Comparison of ENCODE assay signal across 8 mouse cellular contexts in genomic region chr7:82688736-82689135, GRCm38 (mm10). TPM values are rescaled to one million over a fixed set of nuclear protein-coding genes. Genes with fewer than 3 reads are reported as not detected.
DNase-seq lines count a peak whose midpoint lies in the region; ATAC-seq lines count a peak whose summit lies in the region.

No protein-coding gene starts in this region.

- ATAC-seq in midbrain, embryonic 13.5 days, result 0 out of 2 replicates have a peak, but pooled peaks have one; percentile 45
- peak; percentile 61 for ATAC-seq in megakaryocyte, adult 5-6 weeks (ENCODE audit: poor library complexity, severe bottlenecking)

- H3K9me3 ChIP-seq in midbrain, embryonic 13.5 days, result no peaks in the 10 kb centered on the region
- H3K9me3 ChIP-seq in midbrain, embryonic 10.5 days (replicated peaks), result no peaks in the 10 kb centered on the region

- H3K36me3 ChIP-seq in midbrain, embryonic 13.5 days, result peaks cover 41% of the 10 kb centered on the region
- H3K36me3 ChIP-seq in midbrain, embryonic 10.5 days, result peaks cover 51% of the 10 kb centered on the region

- H3K4me3 ChIP-seq in midbrain, embryonic 13.5 days (replicated peaks), result no peak overlapping the region
- no peak overlapping the region for H3K4me3 ChIP-seq in midbrain, embryonic 10.5 days

- H3K4me1 ChIP-seq in midbrain, embryonic 13.5 days (replicated peaks), result no peaks in the 10 kb centered on the region
- H3K4me1 ChIP-seq in midbrain, embryonic 10.5 days, result peaks cover 4% of the 10 kb centered on the region; the same call in 1 of the 2 replicates

- H3K4me2 ChIP-seq in midbrain, embryonic 13.5 days (replicated peaks), result no peak overlapping the region

- no peaks in the 10 kb centered on the region for H3K27me3 ChIP-seq in midbrain, embryonic 13.5 days
- H3K27me3 ChIP-seq in midbrain, embryonic 10.5 days (ENCODE audit: low read depth, poor library complexity, severe bottlenecking), result no peaks in the 10 kb centered on the region

- WGBS in midbrain, embryonic 13.5 days, result 53% methylated on average over 3 of the region's 3 CpGs
- 53% methylated on average over 3 of the region's 3 CpGs for WGBS in midbrain, embryonic 10.5 days
- 20% methylated on average over 3 of the region's 3 CpGs for WGBS in large intestine, adult 2 months

- no peak overlapping the region for H3K9ac ChIP-seq in midbrain, embryonic 13.5 days (replicated peaks)

- DNase-seq in midbrain, embryonic 10.5 days (ENCODE audit: low spot score), result no peak
- peak; percentile 61 for DNase-seq in adrenal gland, postnatal 10 days
- DNase-seq in gastrocnemius, adult 8-10 months (ENCODE audit: low spot score in 2 of 2), result peak; percentile 31 to 48
- peak; percentile 10 for DNase-seq in large intestine, adult 2 months (ENCODE audit: low read depth, low spot score)
- DNase-seq in c-Kit-positive CD71-positive TER-119-positive erythroid progenitor cells, embryonic 14.5 days (ENCODE audit: low spot score), result no peak
- DNase-seq in cerebellum, postnatal 4 days (ENCODE audit: low spot score in 2 of 2), result no peak

- H3K27ac ChIP-seq in midbrain, embryonic 13.5 days, result no peak overlapping the region
- no peak overlapping the region for H3K27ac ChIP-seq in midbrain, embryonic 10.5 days (replicated peaks)

RNA-seq across cellular contexts. Expression of gene Efl1, which starts 40.3 kb away (rescaled TPM):
- 20.1 and 21.0 TPM in 2 replicates for polyA plus RNA-seq in midbrain, embryonic 13.5 days (2015; fragmentation: Nextera tagmentation; extraction: Ambion mirVana)
- polyA plus RNA-seq in midbrain, embryonic 10.5 days (2016; fragmentation: Nextera tagmentation; extraction: Ambion mirVana), result 21.0 and 21.6 TPM in 2 replicates
- 10 to 100 TPM; 18.7 to 19.7 TPM for total RNA-seq in adrenal gland, postnatal 10 days (2021)
- total RNA-seq in gastrocnemius, adult 8-10 months (2022), result 10 to 100 TPM in 1 of 4 experiments, 1 to 10 TPM in 3; 7.4 to 10.8 (median 8.5) TPM
- polyA plus RNA-seq in large intestine, adult 2 months (2012; rRNA removed), result 4.3 and 7.2 TPM in 2 replicates
- total RNA-seq in megakaryocyte, adult 5-6 weeks (2015), result 12.8 and 14.7 TPM in 2 replicates
- 11.8 and 13.3 TPM in 2 replicates for total RNA-seq in megakaryocyte, adult 5-6 weeks (2017)

RNA-seq across cellular contexts. Expression of gene Saxo2, which starts 40.4 kb away (rescaled TPM):
- 18.2 and 19.6 TPM in 2 replicates for polyA plus RNA-seq in midbrain, embryonic 13.5 days (2015; fragmentation: Nextera tagmentation; extraction: Ambion mirVana)
- polyA plus RNA-seq in midbrain, embryonic 10.5 days (2016; fragmentation: Nextera tagmentation; extraction: Ambion mirVana), result 5.9 and 8.5 TPM in 2 replicates
- total RNA-seq in adrenal gland, postnatal 10 days (2021), result 1 to 10 TPM; 2.5 to 2.7 TPM
- 1 to 10 TPM; 3.4 to 4.6 (median 4.2) TPM for total RNA-seq in gastrocnemius, adult 8-10 months (2022)
- 0.25 and 0.51 TPM in 2 replicates for polyA plus RNA-seq in large intestine, adult 2 months (2012; rRNA removed)
- 0.73 TPM in 1 of 2 replicates, not detected in the other for total RNA-seq in megakaryocyte, adult 5-6 weeks (2015)
- total RNA-seq in megakaryocyte, adult 5-6 weeks (2017), result 0.04 TPM in 1 of 2 replicates, not detected in the other

Comparison
In these comparisons a context has a peak if more than half of its experiments do, and no peak if none do; other contexts are left out.
1. DNase-seq: peak in adrenal gland, postnatal 10 days (single experiment), gastrocnemius, adult 8-10 months (2 of 2) and large intestine, adult 2 months (single experiment); none in midbrain, embryonic 10.5 days (single experiment), c-Kit-positive CD71-positive TER-119-positive erythroid progenitor cells, embryonic 14.5 days (single experiment) and cerebellum, postnatal 4 days (0 of 2).